ENCODE assay signal across 9 mouse cellular contexts in genomic region chr11:44617734-44618586, GRCm38 (mm10). TPM values are rescaled to one million over a fixed set of nuclear protein-coding genes. Genes with fewer than 3 reads are reported as not detected.
DNase-seq lines count a peak whose midpoint lies in the region; ATAC-seq lines count a peak whose summit lies in the region.
"Had no signal": no experiment of that assay in that cellular context is flagged by ENCODE, and none has a peak within 500 bp of the region (broad histone marks: within the 10 kb centered on the region; RNA-seq: fewer than 3 reads in every experiment).

No protein-coding gene starts in this region.

- no peak for ATAC-seq in heart, embryonic 11.5 days (replicated peaks; ENCODE audit: insufficient number of reproducible peaks, low FRiP score, low TSS enrichment)
- peak; percentile 10; the same call in 1 of the 2 replicates for ATAC-seq in kidney, embryonic 16.5 days (ENCODE audit: low FRiP score, low TSS enrichment)

- H3K9ac ChIP-seq in heart, embryonic 11.5 days (ENCODE audit: low read depth, low read length): peak overlapping the region; percentile 68
- peak overlapping the region; percentile 82 for H3K9ac ChIP-seq in kidney, embryonic 16.5 days (replicated peaks; ENCODE audit: low read length)

- peak overlapping the region; percentile 92 for H3K4me2 ChIP-seq in heart, embryonic 11.5 days
- peak overlapping the region; percentile 69 for H3K4me2 ChIP-seq in kidney, embryonic 16.5 days (replicated peaks; ENCODE audit: low read depth, low read length)

- H3K36me3 ChIP-seq in heart, embryonic 11.5 days (ENCODE audit: control insufficient read depth, insufficient read depth, low read length): 0 out of 2 replicates have a peak, but pooled peaks cover 2% of the 10 kb centered on the region
- H3K36me3 ChIP-seq in kidney, embryonic 16.5 days (ENCODE audit: insufficient read depth, low read length): no peaks in the 10 kb centered on the region

- peaks cover 47% of the 10 kb centered on the region for H3K27me3 ChIP-seq in heart, embryonic 11.5 days (ENCODE audit: control insufficient read depth, insufficient read depth, low read length)
- peaks cover 54% of the 10 kb centered on the region for H3K27me3 ChIP-seq in kidney, embryonic 16.5 days (ENCODE audit: insufficient read depth, low read length)

- DNase-seq in A20 (ENCODE audit: low read depth, low spot score) (peak; percentile 85), ZHBTc4 (ENCODE audit: low read depth, low spot score) (peak; percentile 71)
- peak; percentile 74 for DNase-seq in embryo, embryonic 9.5 days (ENCODE audit: extremely low spot score)
- peak; percentile 40 for DNase-seq in lung, postnatal 10 days
- peak; percentile 48 for DNase-seq in right cerebral cortex, postnatal 4 days
- DNase-seq in urinary bladder, adult 2 months (ENCODE audit: low spot score): no peak

- no peaks in the 10 kb centered on the region for H3K9me3 ChIP-seq in heart, embryonic 11.5 days (replicated peaks; ENCODE audit: control insufficient read depth, low read length)
- no peaks in the 10 kb centered on the region for H3K9me3 ChIP-seq in kidney, embryonic 16.5 days (ENCODE audit: low read length)

- under 1% methylated on average over 55 of the region's 55 CpGs for WGBS in heart, embryonic 11.5 days (ENCODE audit: insufficient replicate concordance)
- WGBS in kidney, embryonic 16.5 days: under 1% methylated on average over 55 of the region's 55 CpGs

- H3K4me3 ChIP-seq in heart, embryonic 11.5 days (ENCODE audit: low read depth, low read length): peak overlapping the region; percentile 50
- H3K4me3 ChIP-seq in kidney, embryonic 16.5 days (ENCODE audit: low read length): peak overlapping the region; percentile 69
- H3K4me3 ChIP-seq: erythroblast, embryonic 14.5 days had no signal

- peaks cover 15% of the 10 kb centered on the region for H3K4me1 ChIP-seq in heart, embryonic 11.5 days (ENCODE audit: control insufficient read depth, insufficient read depth, low read length)
- peaks cover 31% of the 10 kb centered on the region for H3K4me1 ChIP-seq in kidney, embryonic 16.5 days (ENCODE audit: insufficient read depth, low read length)

- H3K27ac ChIP-seq in heart, embryonic 11.5 days (ENCODE audit: low read depth, low read length): peak overlapping the region; percentile 80
- peak overlapping the region; percentile 90 for H3K27ac ChIP-seq in kidney, embryonic 16.5 days (ENCODE audit: low read length)

RNA-seq across cellular contexts. Expression of gene Ebf1, which starts 0.8 kb away (rescaled TPM):
- polyA plus RNA-seq in heart, embryonic 11.5 days (2014; fragmentation: Nextera tagmentation; extraction: Ambion mirVana): 14.5 and 16.1 TPM in 2 replicates
- 24.1 and 26.2 TPM in 2 replicates for polyA plus RNA-seq in kidney, embryonic 16.5 days (2015; fragmentation: Nextera tagmentation; extraction: Ambion mirVana)
- polyA plus RNA-seq in urinary bladder, adult 2 months (2012; rRNA removed): 9.6 and 10.6 TPM in 2 replicates
- polyA plus RNA-seq: erythroblast, embryonic 14.5 days had no signal
